Mouse (Mus musculus): ENCODE data around the gene Barhl2.

Barhl2 gene

DNA sequence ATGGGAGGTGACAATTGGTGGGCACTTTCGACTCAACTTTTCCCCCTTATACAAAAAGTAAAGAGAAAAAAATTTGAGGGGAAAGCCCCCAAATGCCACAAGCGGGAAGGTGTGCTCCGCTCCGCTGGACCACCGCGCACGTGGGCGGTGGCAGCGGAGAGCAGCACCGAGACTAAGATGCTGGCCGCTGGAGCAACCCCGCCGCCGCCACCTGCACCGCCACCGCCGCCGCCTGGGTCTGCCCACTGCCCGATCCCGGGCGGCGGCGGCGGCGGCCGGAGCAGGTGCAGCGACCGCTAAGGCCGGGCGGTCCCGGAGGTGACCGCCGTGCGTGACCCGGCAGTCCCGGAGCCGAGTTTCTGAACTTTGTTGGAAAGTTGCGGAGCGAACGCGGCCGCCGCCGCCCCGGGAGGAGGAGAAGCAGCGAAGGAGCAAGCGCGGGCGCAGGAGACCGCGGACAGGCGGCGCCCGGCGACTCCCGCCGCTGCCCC, at the start of gene Barhl2:
TSS of gene Barhl2 (minus strand) at position 181 of the 491 bp plus-strand sequence.
- CTCF ChIA-PET = no interaction called here
- POLR2A ChIA-PET = no interaction called here

DNA sequence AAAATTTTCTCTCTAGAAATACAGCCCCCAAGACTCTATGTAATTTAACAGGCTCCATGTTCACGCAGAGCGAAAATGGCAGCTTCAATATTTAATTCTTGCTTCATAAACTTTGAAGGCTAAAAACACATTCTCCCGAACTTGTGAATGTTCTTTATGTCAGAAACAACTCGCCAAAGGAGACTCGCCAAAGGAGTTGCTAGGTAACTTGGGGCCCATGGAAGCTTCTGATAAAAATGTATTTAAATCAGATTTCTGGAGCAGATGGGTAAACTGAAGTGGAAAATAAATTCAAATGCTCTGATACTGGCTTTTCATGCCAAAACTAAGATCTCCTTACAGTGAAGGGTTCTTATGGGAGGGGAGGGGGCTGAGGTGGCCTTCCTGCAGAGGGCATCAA, 48.1 kb upstream of the Barhl2 start:
- ChIA-PET CTCF (no interaction called here), POLR2A (no interaction called here)

DNA sequence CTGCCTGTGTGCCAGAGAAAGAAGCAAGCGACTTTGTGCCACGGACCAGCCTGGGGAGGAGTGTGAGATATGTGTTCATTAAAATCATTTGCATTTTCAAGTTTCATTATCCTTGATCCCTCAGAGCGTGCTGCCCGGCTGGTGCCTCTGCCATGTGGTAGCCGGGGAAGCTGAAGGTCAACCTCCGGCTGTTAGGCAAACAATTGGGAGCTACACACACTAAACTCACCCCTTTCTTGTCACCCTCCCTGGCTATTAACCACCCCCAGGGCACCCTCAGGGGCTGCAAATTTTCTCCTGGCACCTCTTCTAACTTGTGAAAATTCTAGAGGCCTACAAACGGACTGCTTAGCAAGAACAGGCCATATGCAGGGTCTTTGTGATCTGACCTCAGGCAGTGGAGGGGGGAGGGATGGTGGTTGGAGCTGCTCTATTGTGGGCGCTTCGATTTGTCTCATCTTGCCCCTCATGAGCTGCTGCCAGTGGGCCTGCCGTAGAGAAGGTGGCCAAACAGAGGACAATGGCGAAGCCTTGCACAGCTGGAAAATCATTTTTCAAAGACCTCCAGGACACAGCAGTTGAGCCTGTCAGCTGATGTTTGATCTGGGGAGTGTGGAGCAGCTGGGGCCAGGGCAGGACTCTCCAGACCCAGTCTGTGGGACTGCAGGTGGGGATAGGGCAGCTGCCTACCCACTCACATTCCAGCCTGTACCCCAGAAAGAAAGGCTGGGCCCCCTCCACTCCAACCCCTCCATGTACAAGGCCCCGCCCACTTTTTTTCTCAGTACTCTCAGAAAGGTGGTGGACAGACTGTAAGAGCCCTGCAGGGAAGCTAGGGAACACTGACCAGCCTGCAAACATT, 44.9 kb upstream of the Barhl2 start:
- ChIA-PET CTCF (no interaction called here), POLR2A (no interaction called here)

DNA sequence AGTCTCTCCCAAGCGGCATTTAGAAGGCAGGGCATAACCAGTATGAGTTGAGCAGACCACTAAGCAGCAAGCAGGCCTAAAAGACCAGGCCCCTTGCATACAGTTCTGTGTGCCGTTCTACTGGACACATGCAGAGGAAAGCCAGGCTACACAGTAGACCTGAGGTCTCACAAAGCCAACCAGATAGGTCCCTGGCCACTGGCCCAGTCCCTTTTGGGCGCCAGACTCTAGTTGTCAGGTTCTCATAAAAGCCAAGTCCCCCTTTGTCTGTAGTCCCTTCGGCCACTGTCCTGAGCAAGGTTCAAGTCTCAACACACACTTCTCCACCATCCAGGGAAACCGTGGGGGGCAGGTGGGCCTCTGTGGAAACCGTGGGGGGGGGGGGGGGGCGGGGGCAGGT, 44.3 kb upstream of the Barhl2 start:
- ChIA-PET POLR2A (no interaction called here), CTCF (no interaction called here)

DNA sequence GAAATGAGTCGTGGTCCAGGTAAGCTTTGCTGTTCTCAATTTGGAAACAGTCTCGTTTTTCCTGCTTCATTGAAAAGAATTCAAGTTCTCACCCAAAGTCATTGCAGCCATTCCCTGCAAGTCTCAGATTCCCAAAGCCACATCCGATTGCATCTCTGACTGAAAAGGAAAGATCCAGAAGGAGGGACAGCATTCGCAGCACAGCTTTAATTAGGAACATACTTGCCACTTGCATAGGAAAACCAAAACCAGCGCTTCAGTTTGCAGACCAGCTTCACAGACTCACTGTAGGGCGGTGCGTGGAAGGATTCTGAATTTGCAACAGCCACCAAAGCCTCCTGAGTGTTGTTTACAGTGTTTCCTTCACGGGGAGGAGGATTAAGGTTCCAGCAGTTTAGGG, 33.8 kb upstream of the Barhl2 start:
- ChIA-PET POLR2A (no interaction called here), CTCF (no interaction called here)

DNA sequence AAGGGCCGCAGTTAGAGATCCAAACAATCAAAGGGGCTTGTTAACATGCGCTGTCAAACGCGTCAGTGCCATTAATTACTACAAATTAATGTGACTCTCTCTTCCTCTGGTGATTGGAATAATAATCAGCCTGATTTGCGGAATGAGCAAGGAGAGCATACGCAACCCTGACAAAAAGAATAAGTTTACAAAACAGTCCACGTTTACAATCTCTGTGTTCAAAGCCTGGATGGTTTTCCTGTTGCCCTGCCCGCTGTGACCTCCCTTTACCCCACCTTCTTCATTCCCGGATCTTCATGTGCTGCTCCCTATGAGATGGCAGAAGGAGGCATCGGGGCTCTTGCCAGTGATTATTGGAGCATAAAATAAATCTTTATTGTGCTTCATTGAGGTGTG, 14.1 kb upstream of the Barhl2 start:
- POLR2A ChIA-PET = no interaction called here
- CTCF ChIA-PET = interaction anchor here in 1 of 4 experiments (0.6 kb wide), 1 partner anchor 325 kb away, joined by 5 read pairs; no protein-coding TSS in a partner anchor

DNA sequence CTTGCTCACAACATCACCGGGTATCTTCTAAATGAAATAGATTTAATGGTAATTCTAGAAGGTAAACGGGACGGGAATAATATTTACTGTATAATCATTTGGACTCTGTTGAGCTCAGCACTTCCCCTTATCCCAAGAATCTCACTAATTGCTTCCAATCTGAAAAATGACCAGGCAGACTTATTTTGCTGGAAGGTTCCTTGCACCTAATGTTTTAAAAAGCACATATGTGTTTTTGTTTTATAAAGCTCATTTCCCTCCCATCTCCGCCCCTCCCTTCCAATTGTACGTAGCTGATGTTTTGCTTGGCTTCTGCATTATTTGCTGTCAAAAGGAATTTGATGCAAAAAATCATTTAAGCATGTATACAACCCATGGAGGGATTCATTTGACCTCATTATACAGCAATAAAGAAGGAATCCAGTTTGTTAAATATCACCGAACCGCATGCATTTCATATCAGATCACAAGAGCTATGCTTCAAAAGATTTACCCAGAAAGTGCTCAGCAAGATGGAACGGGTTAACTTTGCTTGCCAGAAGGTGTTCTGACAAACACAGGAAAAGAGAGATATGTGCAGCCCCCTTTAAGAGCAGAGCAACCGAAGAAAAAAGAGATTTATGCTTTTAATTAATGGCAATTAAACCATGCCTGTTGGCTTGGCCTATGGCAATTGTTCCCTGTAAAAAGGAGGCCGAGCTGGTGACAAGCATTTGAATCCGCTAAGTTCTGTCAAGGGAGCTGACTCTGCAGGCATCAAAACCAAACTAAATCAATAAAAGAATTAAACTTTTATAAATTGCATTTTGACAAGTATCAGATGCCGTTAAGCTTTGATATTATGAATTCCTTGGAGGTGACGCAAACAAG, 13.5 kb upstream of the Barhl2 start:
- CTCF ChIA-PET = interaction anchor here in 1 of 4 experiments (0.6 kb wide), 1 partner anchor 325 kb away, joined by 5 read pairs; no protein-coding TSS in a partner anchor
- POLR2A ChIA-PET = interaction anchor here in 2 of 4 experiments (0.7 to 0.9 kb wide), 2 partner anchors 13 to 115 kb away, joined by 3 read pairs; no protein-coding TSS in a partner anchor

DNA sequence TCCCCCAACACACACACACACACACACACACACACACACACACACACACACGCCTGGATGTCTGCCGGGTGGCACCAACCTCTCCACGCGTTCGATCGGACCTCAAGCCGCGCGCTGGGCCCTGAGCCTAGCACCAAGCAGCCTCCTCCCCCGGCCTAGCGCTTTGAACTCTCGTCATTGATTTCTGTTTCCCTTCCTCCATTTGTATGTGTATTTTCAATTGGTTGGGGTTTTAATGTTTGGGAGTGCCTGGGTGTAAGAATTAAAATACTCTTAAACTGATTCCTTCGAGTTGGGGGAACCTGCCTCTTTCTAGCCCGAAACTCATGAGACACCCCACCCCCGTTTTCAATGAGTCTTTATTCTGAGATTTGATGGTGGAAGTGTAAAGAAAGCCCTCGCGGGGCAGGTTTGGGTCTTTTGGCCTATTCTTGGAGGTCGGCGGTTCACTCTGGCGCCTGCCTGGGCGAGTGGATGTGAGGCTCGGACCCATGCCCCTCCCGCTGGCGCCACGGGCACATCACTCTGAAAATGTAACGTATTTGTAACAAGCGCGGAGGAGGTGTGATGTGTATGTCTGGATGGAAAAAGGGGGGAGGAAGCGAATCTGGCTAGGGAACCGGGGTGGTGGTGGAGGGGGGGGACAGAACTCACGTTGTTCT, 7.3 kb upstream of the Barhl2 start:
- CTCF ChIA-PET = interaction anchor here in 2 of 4 experiments (0.6 to 2.6 kb wide), 3 partner anchors 11 to 340 kb away, joined by 3 to 11 read pairs (median 6); no protein-coding TSS in a partner anchor
- POLR2A ChIA-PET = no interaction called here

DNA sequence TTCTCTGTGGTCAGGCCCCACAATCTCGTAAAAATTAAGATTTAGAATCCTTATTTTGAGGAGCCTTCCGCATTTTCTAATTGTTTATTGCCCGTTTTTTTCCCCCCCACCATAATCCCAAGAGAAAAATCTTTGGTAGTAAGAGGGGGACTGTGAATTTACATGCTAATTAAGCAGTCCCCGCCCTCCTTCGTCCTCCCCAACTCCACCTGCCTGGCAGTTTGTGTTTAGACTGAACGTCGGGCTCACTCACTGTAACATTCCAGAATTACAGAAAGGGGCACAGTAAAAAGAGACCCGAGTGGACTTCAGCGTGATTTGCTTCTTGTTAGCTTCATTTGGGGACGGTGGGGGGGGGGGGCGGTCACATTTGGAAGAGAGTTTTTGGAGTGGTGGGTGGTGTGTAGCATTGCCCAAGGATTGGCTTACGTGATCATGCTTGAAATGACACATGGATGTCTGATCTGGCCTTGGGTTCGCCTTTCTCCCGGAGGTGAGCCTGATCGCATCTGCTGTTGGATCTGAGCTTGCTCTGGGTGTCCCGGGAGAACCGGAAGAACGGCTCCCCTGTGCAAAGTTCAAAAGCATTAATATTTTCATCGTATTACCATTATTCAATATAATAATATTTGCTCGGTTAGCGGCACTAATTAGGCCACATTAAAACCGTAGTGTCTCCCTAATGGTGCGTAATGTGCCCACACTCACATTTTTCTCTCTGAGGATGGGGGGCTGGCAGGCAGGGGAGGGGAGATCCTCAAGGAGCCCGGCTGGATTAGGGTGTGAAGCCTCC, 6.6 kb upstream of the Barhl2 start:
- ChIA-PET POLR2A (interaction anchor here in 2 of 4 experiments (0.6 to 2.1 kb wide), 7 partner anchors 10 to 343 kb away, joined by 3 to 8 read pairs (median 4); no protein-coding TSS in a partner anchor), CTCF (interaction anchor here (0.6 to 2.6 kb wide), 12 partner anchors 10 to 1223 kb away, joined by 3 to 11 read pairs (median 6); no protein-coding TSS in a partner anchor)

DNA sequence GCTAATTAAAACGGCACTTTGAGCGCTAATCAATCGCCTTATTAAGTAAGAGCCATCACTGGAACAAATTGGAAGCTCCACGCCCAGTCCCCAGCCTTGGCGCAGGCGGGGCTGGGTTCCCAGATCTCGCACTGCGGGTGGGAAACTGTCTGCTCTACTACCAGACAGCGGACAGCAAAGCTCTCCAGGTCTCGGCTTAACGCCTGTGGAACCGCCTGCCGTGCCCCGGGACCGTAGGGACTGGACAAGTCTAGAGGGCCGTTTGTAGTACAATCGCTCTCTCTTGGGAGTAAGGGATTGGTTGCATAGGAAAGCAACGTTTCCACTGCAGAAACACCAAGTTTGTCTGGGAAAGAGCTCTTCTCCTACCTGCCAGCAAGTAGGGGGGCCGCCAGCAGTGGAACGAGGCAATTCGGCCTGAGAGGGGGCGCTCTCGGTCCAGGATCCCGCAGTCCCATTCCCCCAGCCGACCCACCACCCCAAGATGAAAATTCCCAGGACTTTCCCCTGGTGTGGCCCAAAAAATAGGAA, 5.8 kb upstream of the Barhl2 start:
- ChIA-PET CTCF (interaction anchor here (0.6 to 2.6 kb wide), 16 partner anchors 10 to 1224 kb away, joined by 3 to 11 read pairs (median 4); no protein-coding TSS in a partner anchor), POLR2A (interaction anchor here in 2 of 4 experiments (0.5 to 2.1 kb wide), 9 partner anchors 10 to 591 kb away, joined by 3 to 8 read pairs (median 3); no protein-coding TSS in a partner anchor)

DNA sequence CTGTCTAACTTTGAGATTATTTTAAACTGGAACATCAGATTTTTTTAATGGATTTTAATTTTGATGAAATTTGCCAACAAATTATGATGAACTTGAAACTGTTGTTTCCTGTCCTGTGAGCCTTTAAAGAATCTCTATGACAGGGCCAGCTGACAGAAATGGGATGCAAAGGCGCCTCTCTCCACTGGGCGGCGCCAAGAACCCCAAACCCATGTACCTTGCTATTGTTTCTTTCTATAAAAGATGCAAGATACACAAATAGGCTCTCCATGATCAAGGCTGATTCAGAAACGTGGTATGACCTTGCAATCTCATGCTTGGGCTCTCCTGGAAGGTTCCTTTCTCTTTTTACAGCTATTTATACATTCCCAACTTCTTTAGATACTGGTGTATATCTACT, 3.9 kb upstream of the Barhl2 start:
- POLR2A ChIA-PET = no interaction called here
- CTCF ChIA-PET = interaction anchor here (0.5 to 2.3 kb wide), 9 partner anchors 8 to 1218 kb away, joined by 3 to 13 read pairs (median 4); no protein-coding TSS in a partner anchor

DNA sequence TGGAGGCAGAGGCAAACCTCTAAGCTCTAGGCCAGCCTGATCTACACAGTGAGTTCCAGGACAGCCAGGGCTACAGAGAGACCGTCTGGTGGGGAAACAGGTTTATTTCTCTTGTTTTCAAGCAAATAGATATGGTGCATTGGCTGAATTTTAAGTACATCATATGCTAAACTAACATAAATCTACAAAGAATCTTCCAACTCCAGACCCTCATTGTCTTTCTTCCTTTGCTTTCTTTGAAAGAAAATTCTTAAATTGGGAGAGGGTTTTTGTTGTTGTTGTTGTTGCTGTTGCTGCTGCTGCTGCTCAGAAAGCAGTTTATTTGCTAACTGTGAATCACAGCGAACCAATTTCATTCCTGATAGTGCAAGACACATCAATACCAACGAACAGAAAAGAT, 3.5 kb upstream of the Barhl2 start:
- ChIA-PET POLR2A (interaction anchor here in 2 of 4 experiments (0.7 kb wide), 2 partner anchors 82 to 761 kb away, joined by 4 to 5 read pairs; no protein-coding TSS in a partner anchor), CTCF (interaction anchor here (0.5 to 2.3 kb wide), 8 partner anchors 8 to 1218 kb away, joined by 3 to 13 read pairs (median 4); no protein-coding TSS in a partner anchor)

DNA sequence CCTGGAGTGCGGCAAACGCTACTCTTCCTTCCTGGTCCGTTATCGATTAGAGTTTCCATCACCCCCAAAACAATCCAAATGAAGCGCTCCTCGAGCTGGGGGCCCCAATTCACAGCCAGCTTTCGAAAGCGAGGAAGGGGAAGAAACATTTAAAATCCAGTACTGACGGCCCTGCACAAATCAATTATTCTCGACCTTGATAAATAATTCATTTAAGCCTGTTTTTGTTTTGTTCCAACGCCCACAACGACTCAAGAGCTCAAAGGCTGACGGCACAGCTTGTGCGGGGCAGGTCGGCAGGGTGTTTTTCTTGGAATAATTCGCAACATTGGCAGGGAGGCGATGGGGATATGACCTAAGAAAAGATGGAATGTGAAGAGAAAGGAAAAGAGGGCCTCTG, 2.6 kb upstream of the Barhl2 start:
- ChIA-PET CTCF (interaction anchor here in 3 of 4 experiments (0.5 to 2.3 kb wide), 6 partner anchors 9 to 249 kb away, joined by 3 to 9 read pairs (median 4); no protein-coding TSS in a partner anchor), POLR2A (interaction anchor here in 1 of 4 experiments (0.7 to 0.9 kb wide), 2 partner anchors 9 to 81 kb away, joined by 3 to 4 read pairs; no protein-coding TSS in a partner anchor)

DNA sequence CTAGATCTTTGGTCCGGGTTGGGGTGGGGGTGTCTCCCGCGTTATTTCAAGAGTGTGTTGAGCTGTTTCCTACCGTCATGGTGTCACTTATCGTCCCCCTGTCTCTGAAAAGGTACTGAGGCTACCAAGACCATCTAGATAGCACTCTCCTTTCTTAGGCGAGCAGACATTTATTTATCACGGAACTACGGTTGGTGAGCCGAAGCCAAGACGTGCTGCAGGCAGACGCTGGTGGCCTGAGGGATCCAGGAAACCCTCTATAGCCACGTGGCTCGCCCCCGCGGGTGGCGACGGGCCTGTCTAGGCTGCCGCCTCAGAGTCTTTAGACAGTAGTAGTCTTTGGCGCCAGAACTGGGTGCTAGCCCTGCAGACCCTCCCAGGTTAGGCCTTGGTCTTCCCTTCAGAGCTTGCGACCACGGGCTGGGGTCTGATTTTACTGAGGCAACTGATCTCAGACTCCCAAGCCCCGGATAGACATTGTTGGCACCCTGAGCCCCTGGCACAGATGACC, 2.1 kb upstream of the Barhl2 start:
- ChIA-PET CTCF (interaction anchor here in 3 of 4 experiments (0.6 to 2.3 kb wide), 4 partner anchors 9 to 95 kb away, joined by 3 to 9 read pairs (median 4); no protein-coding TSS in a partner anchor), POLR2A (interaction anchor here in 1 of 4 experiments (0.9 kb wide), 1 partner anchor 10 kb away, joined by 3 read pairs; no protein-coding TSS in a partner anchor)

DNA sequence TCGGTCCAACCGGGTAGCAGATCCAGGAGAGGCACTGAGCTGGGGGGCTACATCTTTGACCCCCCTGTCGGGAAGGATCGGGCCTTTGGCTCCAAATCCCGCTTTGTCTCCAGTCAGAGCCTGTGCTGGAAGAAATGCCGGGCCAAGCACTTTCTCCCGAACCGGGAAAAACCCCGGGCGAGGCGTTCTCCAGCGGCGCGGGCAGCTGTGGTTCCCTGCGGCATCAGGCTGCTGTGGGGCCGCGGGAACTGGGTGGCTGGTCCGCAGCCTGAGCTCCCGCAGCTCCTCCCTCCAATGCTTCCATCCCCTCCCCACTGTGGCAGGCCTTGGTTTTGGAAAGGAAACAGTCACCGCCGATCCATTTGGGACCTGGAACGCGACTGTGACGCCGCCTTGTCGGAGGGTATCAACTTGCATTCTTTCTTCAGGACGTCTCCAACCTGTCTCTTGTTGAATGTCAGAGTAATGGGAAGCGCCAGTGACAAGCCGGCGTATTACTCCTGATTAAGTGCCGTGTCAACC, 1.2 kb upstream of the Barhl2 start:
- ChIA-PET POLR2A (interaction anchor here in 1 of 4 experiments (0.5 to 0.7 kb wide), 2 partner anchors 12 to 497 kb away, joined by 3 read pairs; no protein-coding TSS in a partner anchor), CTCF (no interaction called here)

DNA sequence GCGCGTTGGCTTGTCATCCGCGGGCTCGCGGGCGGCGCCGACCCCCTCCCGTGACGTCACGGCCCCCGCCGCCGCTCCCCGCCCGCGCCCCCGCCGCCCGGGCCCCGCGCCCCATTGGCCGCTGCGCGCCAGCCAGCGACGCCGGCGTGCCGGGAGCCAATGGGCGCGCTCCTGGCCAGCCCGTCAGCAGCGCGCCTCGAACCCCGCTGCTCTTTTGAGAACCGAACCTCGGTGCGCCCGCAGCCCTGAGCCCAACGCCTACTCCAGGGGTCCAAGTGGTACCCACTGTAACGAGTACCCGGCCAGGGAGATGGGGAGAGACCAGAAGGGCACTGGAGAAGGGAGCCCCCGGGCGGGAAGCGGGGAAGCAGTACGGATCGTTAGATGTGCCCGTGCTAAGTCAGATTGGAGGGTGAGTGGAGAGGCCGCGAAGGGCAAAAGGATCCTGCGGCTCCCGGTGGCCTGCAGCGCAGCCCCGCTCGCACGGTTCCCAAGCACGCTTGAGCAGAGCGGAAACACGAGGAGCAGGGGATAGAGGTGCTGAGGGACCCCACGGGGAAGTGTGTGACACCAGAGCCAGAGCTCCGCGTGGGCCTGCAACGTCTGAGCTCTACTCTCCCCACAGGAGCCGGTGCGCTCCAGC, 632 bp upstream of the Barhl2 start:
- ChIA-PET POLR2A (interaction anchor here in 1 of 4 experiments (0.5 to 0.7 kb wide), 2 partner anchors 13 to 497 kb away, joined by 3 read pairs; no protein-coding TSS in a partner anchor), CTCF (no interaction called here)

All from embryonic stem cell, embryonic (primary cell).